Mouse (Mus musculus) cerebellum, adult 8-10 months (tissue): ENCODE measurements around the gene Pdcd11.
A peak's percentile ranks its signal among the peaks of the same experiment; 100 is the strongest.
"Not testable (repeated sequence)": the region's sequence is repeated elsewhere in the genome, so short reads cannot be mapped to it uniquely, and the experiment has no call there.

Source experiments
- DNase-seq: peaks from one replicate; pipeline ENCODE4 v3.0.0; 2022

Gene Pdcd11

DNA sequence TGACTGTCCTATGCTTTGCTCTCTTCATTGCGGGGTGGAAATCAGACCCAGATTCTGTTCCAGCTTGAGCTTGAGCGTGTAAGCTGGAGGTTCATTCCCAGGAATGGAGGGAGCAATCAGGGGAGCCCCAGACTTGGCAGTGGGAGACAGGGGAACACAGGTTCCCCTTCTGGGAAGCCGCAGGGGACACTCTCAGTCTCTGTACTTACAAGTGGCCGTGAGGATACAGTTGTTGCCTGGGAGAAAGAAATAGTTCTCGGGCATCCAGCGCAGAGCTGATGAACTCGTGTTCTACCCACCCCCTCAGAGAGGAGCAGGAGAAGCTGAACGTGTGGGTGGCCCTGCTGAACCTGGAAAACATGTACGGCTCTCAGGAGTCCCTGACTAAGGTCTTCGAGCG lies 38.3 kb downstream of the Pdcd11 start:
- DNase-seq: no peak

DNA sequence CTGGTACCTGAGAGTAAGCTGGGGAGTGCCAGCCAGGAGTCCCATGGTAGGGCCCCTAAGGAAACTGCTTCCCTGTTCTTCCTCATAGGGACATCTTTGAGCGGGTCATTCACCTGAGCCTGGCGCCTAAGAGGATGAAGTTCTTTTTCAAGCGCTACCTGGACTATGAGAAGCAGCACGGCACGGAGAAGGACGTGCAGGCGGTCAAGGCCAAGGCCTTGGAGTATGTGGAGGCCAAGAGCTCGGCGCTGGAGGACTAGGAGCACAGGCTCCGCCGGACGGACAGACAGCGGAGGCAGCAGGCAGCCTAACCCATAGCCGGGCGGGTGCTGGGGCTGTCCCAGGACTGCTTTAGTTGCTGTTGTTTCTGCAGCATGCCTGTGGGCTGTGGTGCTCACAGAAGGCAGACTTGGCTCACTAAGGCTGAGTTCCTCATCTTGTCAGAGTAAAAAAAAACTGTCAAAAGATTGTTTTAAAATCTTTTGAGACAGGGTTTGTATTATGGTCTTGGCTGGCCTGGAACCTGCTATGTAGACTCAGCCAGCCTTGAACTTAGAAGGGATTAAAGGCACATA lies 40.1 kb downstream of the Pdcd11 start:
- no peak for DNase-seq

DNA sequence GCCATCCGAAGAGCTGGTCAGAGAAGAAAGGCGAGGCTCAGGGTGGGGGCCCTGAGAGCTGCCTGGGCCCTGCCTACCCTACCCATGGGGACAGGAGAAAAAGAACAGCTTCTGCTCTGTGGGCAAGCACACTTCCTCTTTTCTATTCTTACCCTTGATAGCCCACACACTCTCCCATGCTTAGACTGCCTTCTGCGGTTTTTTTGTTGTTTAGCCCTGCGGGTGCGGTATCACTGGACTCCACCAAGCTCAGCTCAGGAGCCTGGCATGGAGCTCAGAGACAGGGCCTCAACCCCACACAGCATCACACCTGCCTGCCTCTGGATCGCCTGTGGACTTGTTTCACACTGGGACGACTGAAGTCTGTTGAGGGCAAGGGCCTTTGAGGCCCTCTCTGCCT lies 42.6 kb downstream of the Pdcd11 start:
- DNase-seq: no peak

DNA sequence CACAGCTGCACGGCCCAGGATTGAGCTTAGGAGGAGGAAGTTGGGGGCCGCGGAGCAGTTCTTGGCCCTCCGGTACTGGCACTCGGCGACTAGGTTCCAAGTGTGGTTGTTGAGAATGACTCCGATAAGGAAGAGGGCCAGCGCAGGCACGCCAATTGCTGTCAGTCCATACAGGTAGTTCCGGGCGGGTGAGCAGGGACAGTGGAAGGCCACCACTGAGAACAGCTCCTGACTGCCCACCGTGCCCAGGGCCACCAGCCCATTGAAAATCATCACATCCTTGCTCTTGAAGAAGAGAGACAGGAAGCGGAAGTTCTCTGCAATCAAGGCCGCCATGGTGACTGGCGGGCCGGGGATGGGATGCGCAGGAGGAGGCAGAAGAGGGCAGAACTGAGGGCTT lies 45.0 kb downstream of the Pdcd11 start:
- DNase-seq: no peak

DNA sequence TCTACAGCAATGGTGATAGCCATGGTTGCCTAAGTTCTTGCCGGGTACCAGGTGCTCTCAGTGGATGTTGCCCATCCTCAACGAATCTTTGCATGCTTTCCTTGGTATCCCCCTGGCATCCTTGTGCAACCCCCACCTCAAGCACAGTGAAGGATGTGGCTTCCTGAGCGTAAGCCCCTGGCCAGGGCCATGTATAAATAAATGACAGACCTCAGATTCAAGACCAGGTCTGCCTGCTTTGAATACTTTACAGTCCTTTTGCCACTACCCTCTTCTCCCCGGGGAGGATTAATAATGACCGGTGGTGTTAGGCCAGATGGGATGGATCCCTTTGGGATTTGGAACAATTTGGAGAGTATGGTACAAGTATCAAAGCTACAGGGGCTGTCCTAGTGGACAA lies 45.6 kb downstream of the Pdcd11 start:
- DNase-seq: no peak

DNA sequence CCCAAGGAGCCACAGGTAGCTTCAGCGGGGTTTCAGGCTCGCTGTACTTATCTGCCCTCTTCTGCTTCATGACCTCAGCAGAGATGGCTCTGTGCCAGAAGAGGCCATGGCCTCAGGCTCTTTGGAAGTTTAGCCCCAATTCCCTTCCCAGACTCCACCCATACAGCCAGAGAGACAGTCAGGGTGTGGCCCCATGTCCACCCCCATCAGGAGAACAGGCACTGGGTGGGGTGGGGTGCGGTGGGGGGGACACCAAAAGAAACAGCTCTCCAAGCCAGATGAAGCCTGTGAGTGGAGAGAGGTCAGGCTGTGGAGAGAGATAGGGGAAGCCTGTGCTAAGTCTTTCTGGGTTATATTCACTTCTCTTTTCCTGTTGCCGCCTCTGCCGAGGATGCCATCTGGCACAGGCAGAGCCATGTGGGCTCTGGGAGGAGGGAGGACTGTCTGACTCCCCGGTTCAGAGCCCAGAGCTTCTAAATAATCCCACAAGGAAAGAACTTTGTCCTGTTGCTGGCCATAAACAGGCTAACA lies 46.5 kb downstream of the Pdcd11 start:
- DNase-seq: peak; percentile 24

DNA sequence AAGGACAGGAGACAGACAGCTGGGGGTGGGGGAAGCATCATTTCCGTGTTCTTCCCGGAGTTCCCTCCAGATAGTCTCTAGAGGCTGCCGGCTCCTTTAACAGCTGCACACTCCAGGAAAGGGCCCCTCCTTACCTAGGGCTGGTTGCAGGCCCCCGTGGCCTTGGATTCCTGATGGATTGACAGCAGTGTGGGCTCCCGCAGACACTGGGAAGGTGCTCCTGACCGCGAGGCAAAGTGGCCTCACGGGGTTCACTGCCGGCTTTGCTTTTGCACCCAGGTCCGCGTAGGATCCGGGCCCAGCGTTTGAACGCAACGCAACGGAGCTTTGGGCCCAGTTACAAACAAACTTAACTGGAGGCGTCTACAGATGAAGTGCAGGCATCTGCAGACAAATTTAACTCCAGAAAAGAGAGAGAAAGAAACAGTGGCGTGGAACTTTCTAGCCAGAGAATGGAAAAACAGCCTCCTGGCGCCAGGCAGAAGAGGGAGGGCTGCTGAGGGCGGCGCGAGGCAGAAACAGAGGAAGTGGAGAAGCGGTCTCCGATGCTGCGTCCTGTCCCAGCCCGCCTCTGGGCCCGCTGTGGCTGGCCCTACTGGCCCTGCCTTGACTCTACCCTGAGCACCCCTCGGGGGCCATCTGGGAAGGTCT lies 47.3 kb downstream of the Pdcd11 start, which contains the start of gene Calhm2:
Calhm2 (minus strand) TSS at position 524 of the 651 bp plus-strand sequence.
- DNase-seq: no peak

DNA sequence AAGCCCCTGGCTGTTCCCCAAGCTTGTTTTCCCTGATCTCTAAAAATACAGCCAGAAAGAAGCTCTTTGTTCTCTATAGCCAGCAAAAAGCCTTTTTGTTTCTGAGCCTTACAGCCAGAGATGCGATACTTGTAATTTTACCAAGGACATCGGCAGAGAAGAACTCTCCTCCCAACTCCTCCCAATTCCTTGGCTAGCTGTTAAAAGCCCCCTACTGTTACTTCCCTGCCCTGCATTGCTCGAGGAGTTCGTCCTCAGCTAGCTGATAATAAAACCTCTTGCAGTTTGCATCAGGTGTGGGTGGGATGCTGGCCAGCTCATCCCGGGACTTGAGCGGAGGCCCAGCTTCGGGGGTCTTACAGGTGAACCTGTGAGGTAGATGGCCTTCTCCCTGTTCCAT lies 49.0 kb downstream of the Pdcd11 start:
- not testable (repeated sequence) for DNase-seq

DNA sequence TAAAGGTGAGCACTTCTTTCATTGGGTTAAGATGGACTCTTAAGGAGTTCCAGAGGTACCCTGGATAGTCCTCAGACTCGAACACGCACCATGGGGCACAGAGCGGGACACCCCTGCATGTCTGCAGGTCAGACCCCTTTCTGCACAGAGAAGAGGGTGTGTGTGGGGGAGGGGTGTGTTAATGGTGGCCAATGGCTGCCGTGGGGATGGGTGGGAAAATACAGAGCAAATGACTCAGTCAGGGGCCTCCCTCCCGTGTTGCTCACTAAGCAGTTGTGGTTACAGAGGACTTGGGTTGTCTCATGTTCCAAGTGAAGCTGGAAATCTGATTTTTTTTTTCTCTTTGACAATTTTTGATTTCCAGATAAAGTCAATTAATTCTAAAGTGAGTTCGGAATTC lies 51.9 kb downstream of the Pdcd11 start:
- DNase-seq: no peak

DNA sequence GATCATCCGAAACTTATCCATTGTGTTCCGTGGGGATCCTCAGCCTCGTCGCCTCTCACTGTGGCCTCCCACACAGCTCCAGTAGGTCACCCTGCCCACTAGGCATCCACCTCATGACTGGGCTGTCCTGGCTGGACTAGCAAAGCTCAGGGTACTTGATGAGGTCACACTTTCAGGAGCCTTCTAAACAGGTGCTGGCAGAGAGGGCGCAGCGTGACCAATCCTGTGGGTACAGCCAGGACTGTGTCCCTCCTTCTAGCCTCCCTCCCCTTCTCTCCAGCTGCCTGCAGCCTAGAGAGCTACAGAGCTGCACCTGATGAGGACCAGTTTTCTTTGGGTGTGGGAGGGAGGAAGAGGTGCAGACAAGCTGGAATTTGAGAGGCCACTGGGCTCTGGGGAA lies 53.6 kb downstream of the Pdcd11 start, which contains the start of gene Calhm1:
Calhm1 (minus strand) TSS at position 101 of the 400 bp plus-strand sequence.
- DNase-seq: no peak

DNA sequence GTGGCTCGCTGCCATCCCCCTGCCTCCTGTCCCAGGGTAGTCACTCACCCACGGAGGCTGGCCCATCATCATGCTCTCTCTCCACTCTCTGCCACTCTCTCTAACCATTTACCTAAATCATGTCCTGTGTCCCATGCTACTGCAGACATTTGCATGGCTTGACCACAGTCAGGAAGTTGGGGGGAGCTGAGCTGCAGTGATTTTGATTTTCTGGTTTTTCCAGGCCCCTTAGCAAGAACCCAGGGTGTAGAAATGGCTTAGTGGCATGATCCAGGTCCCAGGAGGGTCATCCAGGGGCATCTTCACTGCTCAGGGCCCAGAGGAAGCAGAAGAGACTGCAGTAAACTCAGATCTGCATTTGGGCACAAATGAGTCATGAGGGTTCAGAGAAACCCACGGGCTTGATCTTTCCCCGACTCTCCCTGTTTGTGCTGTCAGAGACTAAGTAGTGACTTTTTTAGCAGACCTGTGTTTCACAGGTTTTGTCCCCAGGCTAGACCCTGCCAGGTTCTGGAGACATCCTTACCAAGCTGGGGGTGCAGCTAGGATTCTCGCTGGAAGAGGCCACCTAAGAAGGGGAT lies 57.8 kb downstream of the Pdcd11 start:
- no peak for DNase-seq

DNA sequence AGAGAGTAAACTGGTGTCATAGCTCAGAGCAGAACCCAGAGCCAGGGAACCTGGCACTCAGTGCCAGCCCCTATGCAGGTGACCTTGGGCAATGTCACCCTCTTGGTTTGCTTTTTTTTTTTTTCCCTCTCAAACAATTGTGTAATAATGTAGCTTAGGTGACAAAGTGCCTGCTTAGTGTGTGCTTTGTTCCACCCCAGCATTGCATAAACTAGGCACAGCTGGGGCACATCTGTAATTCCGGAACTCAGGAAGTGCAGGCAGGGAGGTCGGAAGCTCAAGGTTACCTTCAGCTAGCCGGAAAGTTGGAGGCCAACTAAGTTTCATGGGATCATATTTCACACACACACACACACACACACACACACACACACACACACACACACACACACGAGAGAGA lies 59.3 kb downstream of the Pdcd11 start:
- DNase-seq: no peak

DNA sequence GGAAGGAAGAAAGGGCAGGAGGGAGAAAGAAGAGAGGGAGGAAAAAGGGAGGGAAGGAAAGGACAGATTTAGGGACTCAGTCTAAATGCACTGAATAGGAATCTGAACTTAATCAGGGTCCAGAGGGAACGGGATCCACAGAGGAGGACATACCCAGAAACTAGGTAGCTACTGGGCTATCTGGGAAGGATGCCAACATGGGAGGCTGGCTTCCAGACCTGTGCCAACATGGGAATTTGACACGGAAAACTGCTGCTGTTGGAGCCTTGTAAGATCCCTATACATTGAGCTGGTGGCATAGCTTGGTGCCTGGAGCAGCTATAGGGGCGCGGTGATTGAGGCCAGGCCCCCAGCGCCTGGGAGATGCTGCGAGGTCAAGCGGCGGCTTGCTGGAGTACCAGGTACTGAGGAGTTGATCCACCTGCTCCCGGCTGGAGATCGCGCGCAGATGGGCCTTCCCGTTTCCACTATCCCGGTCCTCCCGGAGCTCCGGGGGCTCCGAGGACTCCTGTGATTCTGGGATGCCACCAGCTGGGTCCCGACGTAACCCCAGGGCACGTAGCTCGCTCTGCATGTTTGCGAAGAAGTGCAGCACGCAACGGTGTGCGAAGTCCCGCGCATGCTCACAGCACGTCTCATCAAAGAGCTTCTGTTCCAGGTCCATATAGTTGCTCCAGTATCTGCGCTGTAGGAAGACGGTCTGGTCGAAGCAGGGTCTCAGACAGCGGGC lies 60.9 kb downstream of the Pdcd11 start:
- DNase-seq: peak; percentile 41

DNA sequence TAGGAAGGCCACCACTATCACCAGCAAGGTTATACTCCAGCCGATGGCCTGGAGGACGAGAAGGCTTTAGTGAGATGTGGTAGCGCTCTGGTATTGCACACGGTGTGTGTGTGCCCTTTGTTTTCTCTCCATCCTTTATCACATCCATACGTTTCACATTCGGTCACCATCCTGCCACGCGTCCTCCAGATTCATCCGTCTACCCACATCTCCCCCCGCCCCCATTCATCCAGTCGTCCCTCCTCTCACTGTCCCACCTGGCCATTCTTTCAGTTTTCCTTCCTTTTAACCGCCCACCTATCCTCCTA lies 61.4 kb downstream of the Pdcd11 start:
- DNase-seq: no peak

DNA sequence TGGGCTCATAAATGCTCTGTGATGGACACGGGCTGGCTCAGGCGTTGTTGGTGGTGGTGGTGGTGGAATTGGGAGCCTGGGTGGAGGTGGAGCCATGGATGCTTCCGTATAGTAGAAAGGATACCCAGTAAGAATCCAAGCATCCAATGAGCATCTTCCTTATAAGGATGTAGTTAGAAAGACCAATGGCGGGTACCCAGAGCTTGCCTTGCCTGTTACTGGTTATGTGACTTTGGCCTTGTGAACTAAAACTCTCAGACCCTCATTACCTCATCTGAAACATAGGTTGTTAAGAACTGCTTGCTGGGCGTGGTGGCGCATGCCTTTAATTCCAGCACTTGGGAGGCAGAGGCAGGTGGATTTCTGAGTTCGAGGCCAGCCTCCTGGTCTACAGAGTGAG lies 63.2 kb downstream of the Pdcd11 start:
- no peak for DNase-seq

DNA sequence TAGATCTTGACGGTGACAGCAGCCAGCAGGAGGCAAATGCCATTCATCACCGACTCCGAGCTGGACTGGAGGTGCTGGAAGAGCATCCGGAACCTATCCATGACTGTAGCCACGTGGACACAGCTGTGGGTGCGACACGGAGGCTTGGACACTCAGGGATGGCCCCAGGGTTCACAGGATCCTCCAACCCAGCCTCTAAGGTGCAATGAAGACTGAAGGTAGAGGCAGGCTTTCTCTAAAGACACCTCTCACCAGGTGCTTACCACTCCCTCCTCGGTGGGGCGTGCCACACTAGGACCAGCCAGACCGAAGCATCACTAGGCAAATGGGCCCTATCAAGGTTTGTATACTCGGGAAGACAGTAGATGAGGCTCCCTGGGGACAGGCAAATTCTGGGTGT lies 67.1 kb downstream of the Pdcd11 start, which contains the start of gene Calhm3:
Calhm3 (minus strand) TSS at position 101 of the 400 bp plus-strand sequence.
- no peak for DNase-seq

DNA sequence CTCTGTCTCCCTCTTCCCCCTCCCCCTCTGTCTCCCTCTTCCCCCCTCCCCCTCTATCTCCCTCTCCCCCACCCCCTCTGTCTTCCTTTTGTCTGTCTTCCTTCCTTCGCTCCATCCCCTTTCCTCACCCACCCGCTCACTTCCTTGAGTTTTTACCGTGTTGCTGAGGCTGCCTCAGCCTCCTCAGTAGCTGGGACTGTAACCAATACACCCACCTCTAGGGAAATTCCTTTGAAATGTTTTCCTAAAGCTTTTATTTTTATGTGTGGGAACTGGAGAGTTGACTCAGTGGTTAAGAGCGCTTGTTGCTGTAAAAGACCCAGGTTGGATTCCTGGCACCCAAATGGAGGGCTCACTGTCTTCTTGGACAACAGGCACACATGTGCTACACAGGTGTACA lies 71.1 kb downstream of the Pdcd11 start:
- DNase-seq: no peak

DNA sequence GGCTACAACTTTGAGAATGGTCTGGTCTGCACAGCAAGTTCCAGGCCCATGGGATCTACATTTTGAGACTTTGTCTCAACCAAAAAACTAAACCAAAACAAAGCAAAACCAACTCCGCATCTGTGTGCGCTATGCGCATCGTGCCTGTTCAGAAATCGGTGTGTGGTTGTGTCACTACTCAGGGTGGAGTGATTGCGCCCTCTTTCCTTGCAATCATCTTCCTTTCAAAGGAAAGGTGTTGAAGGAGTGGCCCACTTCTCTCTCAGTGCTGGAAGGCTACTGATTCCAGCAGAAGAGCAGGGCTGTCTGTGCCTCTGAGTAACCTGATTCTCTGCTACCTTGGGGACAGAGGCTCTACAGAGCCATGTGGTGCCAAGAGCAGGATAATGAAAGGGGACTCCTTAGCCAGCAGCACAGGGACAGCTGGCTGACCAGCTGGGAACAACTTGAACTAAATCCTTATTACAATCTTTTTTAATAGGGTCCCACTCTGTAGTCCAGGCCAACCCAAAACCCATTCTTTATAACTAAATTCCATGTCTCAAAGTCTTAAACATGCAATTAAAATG lies 72.7 kb downstream of the Pdcd11 start:
- DNase-seq: no peak

DNA sequence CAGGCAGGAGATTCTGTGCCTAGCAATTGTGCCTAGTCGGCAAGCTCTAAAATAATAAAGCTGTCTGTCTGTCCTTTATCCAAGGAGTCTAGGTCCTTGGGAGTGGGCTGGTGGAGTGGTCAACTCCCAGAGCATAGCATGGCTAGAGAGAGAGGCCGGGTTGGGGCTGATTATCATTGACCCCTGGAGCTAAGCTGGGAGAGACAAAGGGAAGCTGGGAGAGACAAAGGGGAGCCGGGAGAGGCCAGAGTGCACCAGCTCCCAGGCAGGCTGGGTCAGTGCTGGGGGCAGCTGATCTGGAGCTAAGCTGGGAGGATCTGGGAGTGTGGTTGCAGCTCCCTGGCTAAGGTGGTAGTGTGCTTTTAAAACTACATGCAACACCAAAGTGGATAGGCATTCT lies 76.2 kb downstream of the Pdcd11 start:
- no peak for DNase-seq

DNA sequence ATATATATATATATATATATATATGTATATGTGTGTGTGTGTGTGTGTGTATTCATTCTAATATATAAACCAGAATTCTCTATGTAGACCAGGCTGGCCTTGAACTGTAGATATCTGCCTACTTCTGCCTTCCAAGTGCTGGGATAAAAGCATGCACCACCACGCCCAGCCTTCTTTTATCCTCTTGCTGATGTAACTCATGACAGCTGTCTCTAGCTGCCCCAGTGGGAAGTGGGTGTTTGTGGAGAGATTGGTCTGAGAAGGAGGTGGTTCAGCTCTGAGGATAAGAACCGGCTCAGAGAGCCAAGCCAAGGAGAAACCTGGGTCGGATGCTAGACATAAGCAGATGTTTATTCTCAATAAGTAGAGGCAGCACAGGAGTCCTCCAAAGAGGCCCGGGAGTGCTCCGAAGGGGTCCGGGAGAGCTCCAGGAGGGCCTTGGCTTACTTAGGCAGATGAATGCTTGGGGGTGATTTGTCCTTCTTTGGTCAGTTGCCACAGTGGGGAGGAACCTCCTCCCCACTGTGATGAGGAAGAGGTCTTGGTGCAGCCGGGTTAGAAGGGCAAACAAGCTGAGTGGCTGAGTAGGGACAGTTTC lies 77.1 kb downstream of the Pdcd11 start:
- no peak for DNase-seq

DNA sequence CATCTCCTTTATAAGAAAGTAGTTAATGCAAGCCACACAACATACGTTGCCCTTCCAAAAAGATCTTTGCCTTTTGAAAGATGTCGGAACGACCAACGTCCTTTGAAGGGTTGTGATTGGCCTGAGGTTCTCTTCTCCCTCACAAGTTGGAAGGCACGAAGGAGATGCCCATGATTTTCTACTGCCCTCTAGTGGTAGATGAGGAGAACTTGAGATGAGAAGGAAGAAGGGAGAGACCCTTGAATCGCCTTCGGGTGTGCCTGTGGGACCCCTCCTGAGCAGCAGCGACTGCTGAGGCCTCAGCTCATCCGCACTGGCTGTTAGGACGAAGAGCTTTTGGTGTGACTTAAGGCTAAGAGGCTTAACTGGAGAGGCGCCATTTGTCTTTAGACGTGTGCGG lies 77.7 kb downstream of the Pdcd11 start:
- DNase-seq: peak; percentile 28

DNA sequence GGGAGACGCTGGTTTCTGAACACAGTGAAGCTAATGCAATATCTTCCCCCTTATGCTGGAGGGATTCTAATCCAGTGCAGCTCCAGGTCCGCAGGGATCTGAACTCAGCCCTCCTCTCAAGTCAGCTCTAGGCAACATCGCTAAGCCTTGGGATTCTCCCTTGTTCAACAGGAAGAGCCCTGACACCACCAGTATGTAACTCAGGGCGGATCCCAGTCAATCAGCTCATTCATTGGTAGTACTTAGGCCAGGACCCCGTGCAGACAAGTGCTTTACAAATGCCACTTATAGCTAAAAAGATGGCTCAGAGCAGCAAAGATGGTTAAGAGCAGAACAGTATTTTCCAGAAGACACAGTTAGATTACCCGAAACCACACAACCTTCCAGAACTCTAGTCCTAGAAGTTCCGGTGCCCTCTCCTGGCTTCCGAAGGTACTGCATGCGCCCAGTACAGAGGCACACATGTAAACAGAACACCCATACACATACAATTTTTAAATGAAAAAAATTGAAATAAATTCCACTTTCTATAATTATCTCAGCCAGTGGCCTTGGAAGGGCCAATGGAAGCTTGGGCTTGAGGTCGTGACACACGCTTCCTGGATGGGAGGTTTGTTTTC lies 78.3 kb downstream of the Pdcd11 start:
- peak; percentile 83 for DNase-seq

DNA sequence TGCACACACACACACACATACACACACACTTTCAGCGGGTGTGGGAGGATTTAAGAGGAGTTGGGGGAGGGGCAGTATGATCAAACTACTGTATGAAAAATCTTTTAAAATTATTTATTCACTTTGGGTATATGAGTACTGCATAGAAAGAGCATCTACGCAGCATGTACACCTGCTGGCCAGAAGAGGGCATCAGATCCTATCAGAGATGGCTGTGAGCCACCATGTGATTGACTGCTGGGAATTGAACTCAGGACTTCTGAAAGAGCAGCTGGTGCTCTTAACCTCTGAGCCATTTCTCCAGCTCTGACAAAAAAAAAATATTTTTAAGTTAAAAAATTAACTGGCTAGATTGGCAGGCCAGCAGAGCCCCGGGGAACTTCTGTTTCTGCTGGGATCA lies 83.9 kb downstream of the Pdcd11 start:
- DNase-seq: peak; percentile 47
